Mouse (Mus musculus) common myeloid progenitor, adult 5-6 weeks (primary cell): Measurements from ENCODE around the gene Fmo4. TPM values are rescaled to one million over a fixed set of nuclear protein-coding genes. Genes with fewer than 3 reads are reported as not detected.
"Not testable (repeated sequence)": the region's sequence is repeated elsewhere in the genome, so short reads cannot be mapped to it uniquely, and the experiment has no call there.

Experiments used
- ATAC-seq: replicated peaks from 2 replicates; pipeline ENCODE4 v1.8.0; 2016; ENCODE audit warnings: low read depth, mild to moderate bottlenecking, moderate TSS enrichment, inconsistent platforms; ENCODE audit not compliant: poor library complexity, severe bottlenecking
- total RNA-seq: library from RNA; stranded (forward); fragments of 200-1000, 187-1606 nt; gene quantifications from 2 replicates; pipeline ENCODE4 v1.2.3, GENCODE M21; 2017

Gene Fmo4
- total RNA-seq, 1 experiment from 2014 or later: not detected

GRCm38 (mm10) chr1:162805011-162805410 lies 8.8 kb downstream of the Fmo4 start:
- no peak for ATAC-seq

DNA sequence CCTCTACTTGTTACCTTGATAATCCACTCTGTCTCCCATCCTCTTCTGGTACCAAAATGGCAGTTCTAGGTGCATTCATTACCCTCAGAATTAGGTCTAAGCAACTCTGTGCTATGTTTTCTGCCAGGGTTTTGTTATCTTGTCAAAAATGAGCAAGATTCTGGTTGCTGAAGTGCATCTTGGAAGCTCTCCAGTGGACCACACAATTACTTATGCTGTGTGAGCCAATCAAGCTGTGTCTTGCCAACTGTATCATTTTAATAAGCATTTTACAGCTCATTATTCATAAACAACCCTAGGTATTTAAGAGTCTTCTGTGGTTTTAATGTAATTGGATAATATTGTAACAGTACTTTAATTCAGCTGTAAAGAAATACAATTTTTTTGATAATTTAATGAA lies 17.3 kb downstream of the Fmo4 start:
- ATAC-seq: no peak

DNA sequence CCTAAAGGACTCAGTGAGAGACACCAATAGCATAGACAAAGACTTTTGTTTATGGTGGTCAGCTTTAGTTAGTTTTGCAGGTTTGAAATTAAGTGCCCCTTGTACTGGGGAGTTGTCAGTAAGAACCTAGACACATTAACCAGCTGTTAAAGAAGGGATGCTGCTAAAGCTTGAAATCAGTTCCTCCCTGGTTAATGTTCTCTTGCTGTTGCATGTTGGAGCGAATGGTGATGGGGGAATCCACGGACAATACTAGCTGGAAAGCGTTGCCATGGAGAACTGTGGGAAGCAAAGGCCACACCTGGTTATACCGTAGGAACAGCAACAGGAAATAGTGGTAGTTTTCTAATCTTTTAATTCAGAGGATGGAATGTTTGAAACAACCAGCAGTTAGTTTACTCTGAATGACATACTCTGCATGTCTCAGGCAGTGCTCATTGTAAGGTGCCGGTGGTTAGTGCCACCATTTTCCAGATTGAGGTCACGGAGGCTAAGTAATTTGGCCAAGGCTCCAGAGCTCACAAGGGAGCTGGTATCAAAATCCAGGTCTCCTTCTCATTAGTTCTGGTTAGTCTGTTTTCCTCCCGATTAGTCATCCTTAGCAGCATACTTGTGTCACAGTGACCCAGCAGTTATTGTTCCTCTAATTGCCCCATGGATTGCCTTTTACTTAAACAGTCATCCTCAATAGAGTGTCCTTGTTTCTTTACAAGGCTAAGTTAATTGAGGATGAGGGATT lies 21.3 kb downstream of the Fmo4 start:
- no peak for ATAC-seq

- ATAC-seq: no peak
Observed at GRCm38 (mm10) chr1:162785222-162785621, 28.6 kb downstream of the Fmo4 start.

- no peak for ATAC-seq
Observed at GRCm38 (mm10) chr1:162783669-162784248, 30.0 kb downstream of the Fmo4 start.

DNA sequence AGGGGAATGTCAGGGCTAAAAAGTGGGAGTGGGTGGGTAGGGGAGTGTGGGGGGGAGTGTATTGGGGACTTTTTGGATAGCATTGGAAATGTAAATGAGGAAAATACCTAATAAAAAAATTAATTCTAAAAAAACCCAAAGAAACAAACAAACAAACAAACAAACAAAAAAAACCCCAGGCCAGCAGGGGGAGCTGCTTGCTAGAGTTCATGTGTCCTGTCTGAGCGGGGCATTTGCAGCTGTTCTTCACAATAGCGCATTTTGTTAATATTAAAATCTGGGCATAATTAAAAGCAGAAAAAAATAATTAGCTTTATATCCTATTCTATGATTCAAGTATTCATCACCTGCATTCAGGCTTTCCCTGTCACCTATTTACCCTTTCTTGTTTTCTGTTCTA lies 32.7 kb downstream of the Fmo4 start:
- ATAC-seq: not testable (repeated sequence)

GRCm38 (mm10) chr1:162777943-162778538 lies 35.7 kb downstream of the Fmo4 start:
- no peak for ATAC-seq

GRCm38 (mm10) chr1:162773661-162774060 lies 40.1 kb downstream of the Fmo4 start:
- no peak for ATAC-seq

DNA sequence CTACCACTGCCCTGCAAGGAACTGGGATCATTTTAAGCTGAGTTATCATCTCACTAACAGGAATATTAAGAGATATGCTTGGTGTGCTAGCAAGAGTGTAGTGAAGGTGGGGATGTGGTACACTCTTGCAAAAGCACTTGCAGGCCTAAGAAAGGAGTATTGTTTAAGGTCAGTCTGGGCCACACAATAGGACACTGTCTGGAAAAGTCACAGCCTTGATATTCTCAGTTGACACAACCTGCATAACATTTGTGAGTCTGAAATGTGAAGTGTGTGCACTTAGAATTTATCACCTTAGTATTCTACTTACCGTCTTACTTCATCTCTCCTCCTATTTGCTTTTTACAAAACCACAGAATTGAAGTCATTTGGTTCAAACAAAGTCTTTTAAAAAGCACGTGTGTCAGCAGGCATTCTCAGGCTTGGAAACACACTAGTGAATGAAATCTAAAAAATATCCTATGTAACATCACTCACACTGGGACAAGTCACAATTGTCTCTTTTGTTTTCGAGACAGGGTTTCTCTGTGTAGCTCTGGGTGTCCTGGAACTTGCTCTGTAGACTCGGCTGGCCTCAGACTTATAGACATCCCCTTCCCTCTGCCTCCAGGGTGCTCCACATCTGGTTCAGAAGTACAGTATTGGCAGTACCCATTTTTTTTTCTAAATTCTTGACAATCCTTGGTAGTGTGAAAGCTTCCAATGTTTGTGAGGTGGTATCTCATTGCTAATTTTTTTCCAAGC lies 42.0 kb downstream of the Fmo4 start:
- ATAC-seq: no peak

GRCm38 (mm10) chr1:162752009-162752408 lies 61.8 kb downstream of the Fmo4 start:
- ATAC-seq: no peak

DNA sequence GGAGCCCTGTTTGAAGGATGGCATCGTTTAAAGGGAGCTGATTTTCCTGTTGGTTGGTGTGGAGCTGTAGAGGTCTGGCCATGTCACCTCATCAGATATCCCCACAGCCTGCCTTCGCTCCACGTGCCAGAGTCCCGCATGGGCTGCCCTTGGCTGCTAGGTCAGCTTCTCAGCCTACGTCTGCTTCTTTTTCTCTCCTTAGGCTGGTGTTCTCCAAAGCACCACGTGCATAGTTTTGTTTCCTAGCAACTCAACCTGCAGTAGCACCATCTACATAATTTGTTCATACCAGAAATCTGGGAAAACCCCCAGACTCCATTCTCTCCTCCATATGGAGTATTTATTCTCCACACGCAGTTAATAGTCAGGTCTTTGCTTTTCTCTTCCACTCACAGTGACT lies 64.2 kb downstream of the Fmo4 start:
- no peak for ATAC-seq

DNA sequence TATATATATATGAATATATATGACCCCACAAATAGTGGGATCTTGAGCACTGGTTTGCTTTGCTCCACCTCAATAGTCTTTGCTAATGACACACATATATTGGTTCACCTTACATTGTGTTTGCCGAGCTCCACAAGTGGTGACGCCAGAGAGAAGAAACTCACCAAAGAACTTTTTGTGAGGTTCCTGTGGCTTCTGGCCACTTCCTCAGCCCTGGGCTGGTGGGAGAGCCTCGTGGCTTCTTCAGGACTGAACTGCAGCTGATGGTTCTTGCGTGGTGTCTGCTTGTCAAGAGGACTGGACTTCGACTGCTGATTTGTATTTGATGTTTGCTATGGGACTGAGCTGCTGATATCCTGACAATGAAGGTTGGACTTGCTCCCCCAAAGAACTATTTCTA lies 65.0 kb downstream of the Fmo4 start:
- 0 out of 2 replicates have a peak, but pooled peaks have one; percentile 42 for ATAC-seq

Other genes with a start within 250 kb of the Fmo4 start
- 11.4 and 19.4 TPM in 2 replicates for gene Vamp4, start 243.5 kb downstream of the Fmo4 start, total RNA-seq
- gene Myoc, start 174.8 kb downstream of the Fmo4 start, total RNA-seq: not detected in 2 replicates
- gene Myocos, start 155.8 kb downstream of the Fmo4 start, total RNA-seq: not detected in 2 replicates
- gene Prrc2c, start 73.4 kb downstream of the Fmo4 start, total RNA-seq: 237 and 253 TPM in 2 replicates
- gene Fmo1, start 52.6 kb upstream of the Fmo4 start, total RNA-seq: 0.23 TPM in 1 of 2 replicates, not detected in the other
- not detected in 2 replicates for gene Fmo2, start 84.8 kb upstream of the Fmo4 start, total RNA-seq
- gene Fmo6, start 123.5 kb upstream of the Fmo4 start, total RNA-seq: not detected in 2 replicates
- gene Fmo3, start 170.6 kb upstream of the Fmo4 start, total RNA-seq: not detected in 2 replicates